ENCODE assay signal across 11 mouse cellular contexts in the genomic region with DNA sequence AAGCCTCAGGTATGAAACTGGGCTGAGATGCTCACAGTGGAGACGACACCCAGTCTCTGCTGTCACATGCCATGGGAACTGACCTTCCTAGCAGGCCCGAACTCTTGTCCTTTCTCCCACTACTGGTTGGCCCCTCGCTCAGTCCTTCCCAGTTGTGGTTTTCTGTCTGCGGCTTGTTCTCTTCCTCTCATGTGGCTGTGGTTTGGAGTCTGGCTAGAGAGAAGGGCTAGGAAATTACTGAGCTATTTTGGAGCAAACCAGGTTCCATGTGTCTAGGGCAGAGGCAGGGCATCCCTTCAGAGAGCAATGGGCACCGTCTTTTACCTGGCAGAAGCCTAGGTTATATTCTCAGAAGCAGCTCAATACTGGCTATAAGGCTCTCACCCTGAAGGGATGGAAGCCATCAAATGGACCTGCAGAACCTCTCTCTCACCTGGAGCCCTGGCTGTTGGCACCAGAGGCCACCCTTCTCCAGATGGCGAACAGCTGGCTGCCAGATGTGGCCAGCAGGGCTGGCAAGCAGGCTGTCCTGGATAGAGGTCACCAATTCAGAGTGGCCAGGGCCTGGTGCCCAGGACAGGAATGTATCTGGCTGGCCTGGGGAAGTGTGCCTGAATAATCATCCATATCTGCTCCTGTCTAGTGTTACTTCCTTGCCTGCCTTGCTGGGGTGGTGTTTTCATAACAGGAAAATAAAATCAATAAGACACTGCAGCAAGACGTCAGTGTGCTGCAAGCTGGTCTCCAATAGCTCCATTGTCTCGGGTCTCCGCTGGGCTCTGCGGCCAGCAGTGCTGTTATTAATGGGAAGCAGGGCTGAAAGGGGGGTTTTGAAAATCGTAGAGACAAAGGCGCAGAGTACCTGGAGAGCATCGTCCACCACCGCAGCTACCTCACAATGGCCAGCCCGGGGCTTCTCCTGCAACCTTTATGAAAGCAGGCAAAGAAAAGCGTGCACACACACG.
DNase-seq lines count a peak whose midpoint lies in the region; ATAC-seq lines count a peak whose summit lies in the region.
"Had no signal": no experiment of that assay in that cellular context is flagged by ENCODE, and none has a peak within 500 bp of the region (broad histone marks: within the 10 kb centered on the region; RNA-seq: fewer than 3 reads in every experiment).

No protein-coding gene starts in this region.

- WGBS in forebrain, embryonic 12.5 days, result 46% methylated on average over 17 of the region's 17 CpGs
- 44% methylated on average over 17 of the region's 17 CpGs for WGBS in hindbrain, embryonic 15.5 days
- 54% methylated on average over 17 of the region's 17 CpGs for WGBS in midbrain, embryonic 15.5 days

- H3K9me3 ChIP-seq in forebrain, embryonic 12.5 days, result no peaks in the 10 kb centered on the region
- H3K9me3 ChIP-seq in hindbrain, embryonic 15.5 days, result no peaks in the 10 kb centered on the region
- no peaks in the 10 kb centered on the region for H3K9me3 ChIP-seq in midbrain, embryonic 15.5 days

- DNase-seq in embryo, embryonic 11 days, result peak; percentile 44
- DNase-seq in left cerebral cortex, postnatal 36 days (ENCODE audit: low spot score in 2 of 2), result no peak
- no peak for DNase-seq in kidney, postnatal 36 days
- no peak for DNase-seq in thymus, postnatal 25 days
- no peak for DNase-seq in urinary bladder, adult 18-20 months (ENCODE audit: low spot score in 2 of 2)
- DNase-seq: adrenal gland, postnatal 10 days; kidney, adult 18-20 months had no signal

- H3K27me3 ChIP-seq in forebrain, embryonic 12.5 days, result peaks cover 19% of the 10 kb centered on the region; the same call in 1 of the 2 replicates
- H3K27me3 ChIP-seq in hindbrain, embryonic 15.5 days, result no peaks in the 10 kb centered on the region
- no peaks in the 10 kb centered on the region for H3K27me3 ChIP-seq in midbrain, embryonic 15.5 days (replicated peaks)

- H3K9ac ChIP-seq in forebrain, embryonic 12.5 days, result no peak overlapping the region
- no peak overlapping the region for H3K9ac ChIP-seq in hindbrain, embryonic 15.5 days
- no peak overlapping the region for H3K9ac ChIP-seq in midbrain, embryonic 15.5 days
- H3K9ac ChIP-seq: liver, embryonic 14.5 days had no signal

- no peaks in the 10 kb centered on the region for H3K36me3 ChIP-seq in forebrain, embryonic 12.5 days (replicated peaks)
- no peaks in the 10 kb centered on the region for H3K36me3 ChIP-seq in hindbrain, embryonic 15.5 days
- H3K36me3 ChIP-seq in midbrain, embryonic 15.5 days (replicated peaks), result no peaks in the 10 kb centered on the region

- intact Hi-C loops in left cerebral cortex, postnatal 36 days (cut with DNase I), result no loop called here

- H3K4me3 ChIP-seq in forebrain, embryonic 12.5 days (replicated peaks), result no peak overlapping the region
- H3K4me3 ChIP-seq in hindbrain, embryonic 15.5 days, result no peak overlapping the region
- no peak overlapping the region for H3K4me3 ChIP-seq in midbrain, embryonic 15.5 days

- no peak overlapping the region for H3K4me2 ChIP-seq in forebrain, embryonic 12.5 days
- H3K4me2 ChIP-seq in hindbrain, embryonic 15.5 days, result no peak overlapping the region
- no peak overlapping the region for H3K4me2 ChIP-seq in midbrain, embryonic 15.5 days

- ATAC-seq in forebrain, embryonic 12.5 days (ENCODE audit: low FRiP score), result peak; percentile 37; the same call in 1 of the 2 replicates
- ATAC-seq in hindbrain, embryonic 15.5 days (ENCODE audit: low FRiP score, low read depth), result peak; percentile 32; the same call in 1 of the 2 replicates
- peak; percentile 41; the same call in 1 of the 2 replicates for ATAC-seq in midbrain, embryonic 15.5 days (replicated peaks)

- peak overlapping the region; percentile 60 for H3K27ac ChIP-seq in forebrain, embryonic 12.5 days
- H3K27ac ChIP-seq in hindbrain, embryonic 15.5 days (replicated peaks), result peak overlapping the region; percentile 71
- H3K27ac ChIP-seq in midbrain, embryonic 15.5 days, result peak overlapping the region; percentile 67
- H3K27ac ChIP-seq: liver, embryonic 14.5 days had no signal

- peaks cover 37% of the 10 kb centered on the region for H3K4me1 ChIP-seq in forebrain, embryonic 12.5 days
- H3K4me1 ChIP-seq in hindbrain, embryonic 15.5 days (replicated peaks), result peaks cover 41% of the 10 kb centered on the region
- H3K4me1 ChIP-seq in midbrain, embryonic 15.5 days, result peaks cover 28% of the 10 kb centered on the region
